1 mouse cellular context compared by ENCODE assay signal in genomic region chr6:124999091-124999490, GRCm38 (mm10).
TF ChIP-seq lines count a peak whose summit lies in the region.

No protein-coding gene starts in this region.

TF ChIP-seq in ES-E14, 5 proteins besides CTCF, POLR2A, EP300 and RAD21:
- no peak for TF ChIP-seq ZC3H11A (IDR thresholded peaks at IDR 0.05; ENCODE audit: borderline replicate concordance, low read depth, low read length)
- no peak for TF ChIP-seq ZNF384 (IDR thresholded peaks at IDR 0.05; ENCODE audit: low read depth, low read length)
- TF ChIP-seq CHD2 (IDR thresholded peaks at IDR 0.05; ENCODE audit: low read depth, low read length), result no peak
- no peak for TF ChIP-seq HCFC1 (IDR thresholded peaks at IDR 0.05; ENCODE audit: borderline replicate concordance, insufficient read depth, low read length)
- TF ChIP-seq MAFK (IDR thresholded peaks at IDR 0.05; ENCODE audit: insufficient read depth, low read depth, low read length), result no peak
TF ChIP-seq in ES-E14: peak in this region for 0.
